Mouse (Mus musculus) WW6 (cell line): ENCODE results near the gene Serpinb6b.
A peak's percentile ranks its signal among the peaks of the same experiment; 100 is the strongest.

Experiments
- DNase-seq: peaks from one replicate; pipeline ENCODE4 v3.0.0-alpha.2; 2013; ENCODE audit warnings: low read depth, low spot score

Gene Serpinb6b

GRCm38 (mm10) chr13:32974889-32975460 is 10.0 kb downstream of the Serpinb6b start:
- DNase-seq, result no peak

- DNase-seq, result no peak
These were observed 10.7 kb downstream of the Serpinb6b start for GRCm38 (mm10) chr13:32975710-32976109.

- no peak for DNase-seq
These were observed 17.6 kb downstream of the Serpinb6b start for GRCm38 (mm10) chr13:32982556-32983042.

- DNase-seq, result no peak
These were observed 21.2 kb downstream of the Serpinb6b start for GRCm38 (mm10) chr13:32986256-32986655.

GRCm38 (mm10) chr13:32993152-32993893 is 28.3 kb downstream of the Serpinb6b start:
- DNase-seq, result no peak

GRCm38 (mm10) chr13:32993894-32994242 is 28.9 kb downstream of the Serpinb6b start:
- no peak for DNase-seq

- DNase-seq, result no peak
These were observed 30.0 kb downstream of the Serpinb6b start for GRCm38 (mm10) chr13:32995051-32995450.

GRCm38 (mm10) chr13:33001341-33001740 is 36.3 kb downstream of the Serpinb6b start:
- DNase-seq, result no peak

GRCm38 (mm10) chr13:33002950-33003349 is 37.9 kb downstream of the Serpinb6b start, which contains the start of gene Serpinb9:
Gene Serpinb9 (plus strand): TSS chr13:33003250.
- DNase-seq, result no peak

- DNase-seq, result no peak
These were observed 38.8 kb downstream of the Serpinb6b start for GRCm38 (mm10) chr13:33003523-33004413.

- DNase-seq, result peak; percentile 72
These were observed 39.6 kb downstream of the Serpinb6b start for GRCm38 (mm10) chr13:33004414-33005105.

GRCm38 (mm10) chr13:33005501-33006075 is 40.6 kb downstream of the Serpinb6b start:
- DNase-seq, result no peak

GRCm38 (mm10) chr13:33006555-33006954 is 41.5 kb downstream of the Serpinb6b start:
- no peak for DNase-seq

- DNase-seq, result no peak
These were observed 47.4 kb downstream of the Serpinb6b start for GRCm38 (mm10) chr13:33012395-33012794.

- DNase-seq, result no peak
These were observed 48.3 kb downstream of the Serpinb6b start for GRCm38 (mm10) chr13:33013271-33013670.

- DNase-seq, result no peak
These were observed 57.4 kb downstream of the Serpinb6b start for GRCm38 (mm10) chr13:33022371-33022770.

- no peak for DNase-seq
These were observed 61.5 kb downstream of the Serpinb6b start for GRCm38 (mm10) chr13:33026427-33027057.

- DNase-seq, result no peak
These were observed 62.2 kb downstream of the Serpinb6b start, which contains the start of gene Serpinb9b for GRCm38 (mm10) chr13:33027244-33027643. Gene Serpinb9b (plus strand): TSS chr13:33027416.

GRCm38 (mm10) chr13:33028146-33028545 is 63.1 kb downstream of the Serpinb6b start:
- DNase-seq, result no peak

- no peak for DNase-seq
These were observed 63.5 kb downstream of the Serpinb6b start for GRCm38 (mm10) chr13:33028550-33028949.
